Mouse (Mus musculus): ENCODE results near the gene Mrfap1. TPM values are rescaled to one million over a fixed set of nuclear protein-coding genes. Genes with fewer than 3 reads are reported as not detected.
"Not testable (repeated sequence)": the region's sequence is repeated elsewhere in the genome, so short reads cannot be mapped to it uniquely, and the experiment has no call there.

Gene Mrfap1
- polyA plus RNA-seq, 1 experiment from 2014 or later = 394 TPM

DNA sequence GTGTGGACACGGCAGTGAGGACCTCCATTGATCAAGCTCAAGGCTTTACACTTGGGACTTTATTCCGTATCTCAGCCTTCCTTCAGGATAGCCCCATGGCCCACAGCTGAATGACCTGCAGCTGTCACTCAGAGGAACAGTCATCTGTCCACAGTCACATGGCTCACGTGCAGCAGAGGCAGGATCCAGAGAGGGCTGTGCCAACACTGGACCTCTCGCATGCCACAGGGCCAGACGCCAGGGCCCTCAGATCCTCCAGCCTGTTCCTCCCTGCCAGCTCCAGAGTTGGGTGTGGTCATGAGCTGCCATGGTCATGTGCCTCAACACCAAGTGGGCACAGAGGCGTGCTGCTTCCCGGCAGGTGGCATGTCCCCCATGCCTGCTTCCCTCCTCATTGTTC lies 12.6 kb upstream of the Mrfap1 start:
- 88% methylated on average over 7 of the region's 7 CpGs for WGBS
- Histone ChIP-seq H3K36me3 (ENCODE audit: control insufficient read depth, insufficient read depth, low read length) (no peaks in the 10 kb centered on the region), H3K9me3 (replicated peaks; ENCODE audit: control insufficient read depth, low read length) (no peaks in the 10 kb centered on the region), H3K4me2 (ENCODE audit: low read length) (no peak overlapping the region), H3K4me1 (ENCODE audit: control insufficient read depth, insufficient read depth, low read length) (no peaks in the 10 kb centered on the region), H3K27me3 (replicated peaks; ENCODE audit: control insufficient read depth, insufficient read depth, low read length) (no peaks in the 10 kb centered on the region), H3K9ac (ENCODE audit: low read length) (no peak overlapping the region), H3K27ac (ENCODE audit: low read depth, low read length) (no peak overlapping the region), H3K4me3 (ENCODE audit: low read depth, low read length) (no peak overlapping the region)
- no peak for ATAC-seq
- no peak for DNase-seq (ENCODE audit: low spot score)

- 24% methylated on average over 5 of the region's 5 CpGs for WGBS
- no peaks in the 10 kb centered on the region for H3K4me1 ChIP-seq (ENCODE audit: control insufficient read depth, insufficient read depth, low read length)
- no peak for ATAC-seq
- no peaks in the 10 kb centered on the region for H3K36me3 ChIP-seq (ENCODE audit: control insufficient read depth, insufficient read depth, low read length)
- no peak overlapping the region for H3K4me3 ChIP-seq (ENCODE audit: low read depth, low read length)
- no peak overlapping the region for H3K27ac ChIP-seq (ENCODE audit: low read depth, low read length)
- no peak overlapping the region for H3K4me2 ChIP-seq (ENCODE audit: low read length)
- no peak overlapping the region for H3K9ac ChIP-seq (ENCODE audit: low read length)
- DNase-seq (ENCODE audit: low spot score) = no peak
- no peaks in the 10 kb centered on the region for H3K9me3 ChIP-seq (replicated peaks; ENCODE audit: control insufficient read depth, low read length)
- H3K27me3 ChIP-seq (replicated peaks; ENCODE audit: control insufficient read depth, insufficient read depth, low read length) = no peaks in the 10 kb centered on the region
Measured at GRCm38 (mm10) chr5:36807106-36807505, 10.5 kb upstream of the Mrfap1 start.

GRCm38 (mm10) chr5:36797291-36797690 lies 719 bp upstream of the Mrfap1 start:
- H3K4me3 ChIP-seq (ENCODE audit: low read depth, low read length) = peak overlapping the region; percentile 68
- no peak overlapping the region; the same call in 1 of the 2 replicates for H3K9ac ChIP-seq (ENCODE audit: low read length)
- H3K4me1 ChIP-seq (ENCODE audit: control insufficient read depth, insufficient read depth, low read length) = peaks cover 4% of the 10 kb centered on the region; the same call in 1 of the 2 replicates
- no peaks in the 10 kb centered on the region for H3K27me3 ChIP-seq (replicated peaks; ENCODE audit: control insufficient read depth, insufficient read depth, low read length)
- no peak for DNase-seq (ENCODE audit: low spot score)
- peaks cover 12% of the 10 kb centered on the region for H3K36me3 ChIP-seq (ENCODE audit: control insufficient read depth, insufficient read depth, low read length)
- WGBS = 49% methylated on average over 8 of the region's 8 CpGs
- H3K9me3 ChIP-seq (replicated peaks; ENCODE audit: control insufficient read depth, low read length) = no peaks in the 10 kb centered on the region
- no peak overlapping the region for H3K27ac ChIP-seq (ENCODE audit: low read depth, low read length)
- ATAC-seq = peak; percentile 13; the same call in 1 of the 2 replicates
- peak overlapping the region; percentile 68 for H3K4me2 ChIP-seq (ENCODE audit: low read length)

GRCm38 (mm10) chr5:36795647-36796295 lies 801 bp downstream of the Mrfap1 start:
- DNase-seq (ENCODE audit: low spot score) (peak; percentile 59), ATAC-seq (peak; percentile 68)
- Histone ChIP-seq H3K4me2 (ENCODE audit: low read length) (peak overlapping the region; percentile 53), H3K4me3 (ENCODE audit: low read depth, low read length) (peak overlapping the region; percentile 68), H3K9ac (ENCODE audit: low read length) (peak overlapping the region; percentile 89), H3K27ac (ENCODE audit: low read depth, low read length) (peak overlapping the region; percentile 92), H3K36me3 (ENCODE audit: control insufficient read depth, insufficient read depth, low read length) (peaks cover 12% of the 10 kb centered on the region)
- not testable (repeated sequence) for H3K27me3 ChIP-seq (replicated peaks; ENCODE audit: control insufficient read depth, insufficient read depth, low read length); H3K4me1 ChIP-seq (ENCODE audit: control insufficient read depth, insufficient read depth, low read length); H3K9me3 ChIP-seq (replicated peaks; ENCODE audit: control insufficient read depth, low read length)
- WGBS = 5% methylated on average over 35 of the region's 37 CpGs

GRCm38 (mm10) chr5:36791861-36792260 lies 4.7 kb downstream of the Mrfap1 start:
- Histone ChIP-seq H3K4me2 (ENCODE audit: low read length) (no peak overlapping the region), H3K27me3 (replicated peaks; ENCODE audit: control insufficient read depth, insufficient read depth, low read length) (no peaks in the 10 kb centered on the region), H3K4me3 (ENCODE audit: low read depth, low read length) (no peak overlapping the region), H3K36me3 (ENCODE audit: control insufficient read depth, insufficient read depth, low read length) (peaks cover 12% of the 10 kb centered on the region), H3K4me1 (ENCODE audit: control insufficient read depth, insufficient read depth, low read length) (no peaks in the 10 kb centered on the region; the same call in 1 of the 2 replicates), H3K27ac (ENCODE audit: low read depth, low read length) (no peak overlapping the region), H3K9ac (ENCODE audit: low read length) (no peak overlapping the region), H3K9me3 (replicated peaks; ENCODE audit: control insufficient read depth, low read length) (no peaks in the 10 kb centered on the region)
- DNase-seq (ENCODE audit: low spot score) = no peak
- no peak for ATAC-seq
- WGBS = 88% methylated on average over 9 of the region's 9 CpGs

DNA sequence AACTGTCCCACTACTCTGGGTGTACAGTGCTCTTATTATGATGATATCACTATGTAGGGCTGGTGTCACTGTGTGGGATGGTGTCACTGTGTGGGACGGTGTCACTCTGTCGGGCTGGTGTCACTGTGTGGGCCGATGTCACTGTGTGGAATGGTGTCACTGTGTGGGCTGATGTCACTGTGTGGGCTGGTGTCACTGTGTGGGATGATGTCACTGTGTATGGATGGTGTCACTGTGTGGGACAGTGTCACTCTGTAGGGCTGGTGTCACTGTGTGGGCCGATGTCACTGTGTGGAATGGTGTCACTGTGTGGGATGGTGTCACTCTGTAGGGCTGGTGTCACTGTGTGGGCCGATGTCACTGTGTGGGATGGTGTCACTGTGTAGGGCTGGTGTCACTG lies 10.5 kb downstream of the Mrfap1 start:
- Histone ChIP-seq H3K9me3 (replicated peaks; ENCODE audit: control insufficient read depth, low read length) (no peaks in the 10 kb centered on the region), H3K27ac (ENCODE audit: low read depth, low read length) (no peak overlapping the region), H3K4me1 (ENCODE audit: control insufficient read depth, insufficient read depth, low read length) (no peaks in the 10 kb centered on the region), H3K4me3 (ENCODE audit: low read depth, low read length) (no peak overlapping the region), H3K36me3 (ENCODE audit: control insufficient read depth, insufficient read depth, low read length) (no peaks in the 10 kb centered on the region), H3K27me3 (replicated peaks; ENCODE audit: control insufficient read depth, insufficient read depth, low read length) (no peaks in the 10 kb centered on the region), H3K9ac (ENCODE audit: low read length) (no peak overlapping the region), H3K4me2 (ENCODE audit: low read length) (no peak overlapping the region)
- WGBS = 90% methylated on average over 5 of the region's 5 CpGs
- ATAC-seq (no peak), DNase-seq (ENCODE audit: low spot score) (no peak)

DNA sequence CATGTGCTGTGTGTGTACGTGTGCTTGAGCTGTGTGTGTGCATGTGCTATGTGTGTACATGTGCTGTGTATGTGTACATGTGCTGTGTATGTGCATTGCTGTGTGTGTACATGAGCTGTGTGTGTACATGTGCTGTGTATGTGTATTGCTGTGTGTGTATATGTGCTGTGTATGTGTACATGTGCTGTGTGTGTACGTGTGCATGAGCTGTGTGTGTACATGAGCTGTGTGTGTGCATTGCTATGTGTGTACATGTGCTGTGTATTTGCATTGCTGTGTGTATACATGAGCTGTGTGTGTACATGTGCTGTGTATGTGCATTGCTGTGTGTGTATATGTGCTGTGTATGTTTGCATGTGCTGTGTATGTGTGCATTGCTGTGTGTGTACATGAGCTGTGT lies 17.1 kb downstream of the Mrfap1 start:
- no peak for ATAC-seq
- no peaks in the 10 kb centered on the region for H3K4me1 ChIP-seq (ENCODE audit: control insufficient read depth, insufficient read depth, low read length)
- 91% methylated on average over 2 of the region's 2 CpGs for WGBS
- DNase-seq (ENCODE audit: low spot score) = no peak
- no peak overlapping the region for H3K4me2 ChIP-seq (ENCODE audit: low read length)
- no peaks in the 10 kb centered on the region for H3K36me3 ChIP-seq (ENCODE audit: control insufficient read depth, insufficient read depth, low read length)
- H3K4me3 ChIP-seq (ENCODE audit: low read depth, low read length) = no peak overlapping the region
- H3K27me3 ChIP-seq (replicated peaks; ENCODE audit: control insufficient read depth, insufficient read depth, low read length) = no peaks in the 10 kb centered on the region
- no peak overlapping the region for H3K27ac ChIP-seq (ENCODE audit: low read depth, low read length)
- 0 out of 2 replicates have a peak, but pooled peaks cover 4% of the 10 kb centered on the region for H3K9me3 ChIP-seq (replicated peaks; ENCODE audit: control insufficient read depth, low read length)
- H3K9ac ChIP-seq (ENCODE audit: low read length) = no peak overlapping the region

DNA sequence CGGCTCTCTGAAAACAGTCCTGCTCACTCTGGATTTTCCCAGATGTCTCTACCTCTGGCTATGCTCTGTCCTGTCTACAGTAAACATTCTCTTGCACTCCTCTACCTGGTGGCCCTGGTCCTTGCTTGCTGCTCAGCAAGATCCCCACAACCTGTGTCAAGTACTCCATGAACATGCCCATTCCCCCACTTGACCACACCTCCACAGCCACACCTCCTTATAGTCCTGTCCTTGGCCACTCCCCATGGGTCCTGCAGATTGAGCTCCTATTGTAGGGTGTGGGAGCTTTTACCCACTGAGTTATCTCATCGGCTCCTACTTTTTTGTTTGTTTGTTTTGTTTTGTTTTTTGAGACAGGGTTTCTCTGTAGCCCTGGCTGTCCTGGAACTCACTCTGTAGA lies 17.7 kb downstream of the Mrfap1 start:
- no peaks in the 10 kb centered on the region for H3K27me3 ChIP-seq (replicated peaks; ENCODE audit: control insufficient read depth, insufficient read depth, low read length)
- WGBS = 91% methylated on average over 1 of the region's 2 CpGs
- no peak overlapping the region for H3K9ac ChIP-seq (ENCODE audit: low read length)
- no peaks in the 10 kb centered on the region for H3K36me3 ChIP-seq (ENCODE audit: control insufficient read depth, insufficient read depth, low read length)
- H3K27ac ChIP-seq (ENCODE audit: low read depth, low read length) = no peak overlapping the region
- no peak overlapping the region for H3K4me2 ChIP-seq (ENCODE audit: low read length)
- 0 out of 2 replicates have a peak, but pooled peaks cover 4% of the 10 kb centered on the region for H3K9me3 ChIP-seq (replicated peaks; ENCODE audit: control insufficient read depth, low read length)
- DNase-seq (ENCODE audit: low spot score) (no peak), ATAC-seq (no peak)
- H3K4me3 ChIP-seq (ENCODE audit: low read depth, low read length) = no peak overlapping the region
- H3K4me1 ChIP-seq (ENCODE audit: control insufficient read depth, insufficient read depth, low read length) = no peaks in the 10 kb centered on the region

- H3K9me3 ChIP-seq (replicated peaks; ENCODE audit: control insufficient read depth, low read length) = 0 out of 2 replicates have a peak, but pooled peaks cover 4% of the 10 kb centered on the region
- H3K9ac ChIP-seq (ENCODE audit: low read length) = no peak overlapping the region
- no peak overlapping the region for H3K27ac ChIP-seq (ENCODE audit: low read depth, low read length)
- no peak overlapping the region for H3K4me2 ChIP-seq (ENCODE audit: low read length)
- no peaks in the 10 kb centered on the region for H3K36me3 ChIP-seq (ENCODE audit: control insufficient read depth, insufficient read depth, low read length)
- no peak overlapping the region for H3K4me3 ChIP-seq (ENCODE audit: low read depth, low read length)
- no peaks in the 10 kb centered on the region for H3K4me1 ChIP-seq (ENCODE audit: control insufficient read depth, insufficient read depth, low read length)
- H3K27me3 ChIP-seq (replicated peaks; ENCODE audit: control insufficient read depth, insufficient read depth, low read length) = no peaks in the 10 kb centered on the region
- DNase-seq (ENCODE audit: low spot score) = no peak
- ATAC-seq = no peak
- WGBS = 0% methylated on average over 2 of the region's 2 CpGs
Measured at GRCm38 (mm10) chr5:36777186-36777585, 19.4 kb downstream of the Mrfap1 start.
